Mouse (Mus musculus): Measurements from ENCODE around the gene Scml4. TPM values are rescaled to one million over a fixed set of nuclear protein-coding genes. Genes with fewer than 3 reads are reported as not detected.

The Scml4 gene
- 0.64 and 0.65 TPM in 2 replicates for polyA plus RNA-seq (2016; fragmentation: Nextera tagmentation; extraction: Ambion mirVana)

GRCm38 (mm10) chr10:42860159-42860911, at the start of gene Scml4:
Gene Scml4, plus strand, starts transcription at chr10:42860370.
- peak; percentile 43 for DNase-seq (ENCODE audit: low spot score)
- WGBS, result 55% methylated on average over 17 of the region's 17 CpGs
- H3K9me3 ChIP-seq, result no peaks in the 10 kb centered on the region; the same call in 1 of the 2 replicates
- H3K27ac ChIP-seq (replicated peaks), result peak within 1 kb of the TSS; percentile 72
- no peaks in the 10 kb centered on the region for H3K36me3 ChIP-seq (replicated peaks)
- H3K27me3 ChIP-seq (replicated peaks; ENCODE audit: low read depth, poor library complexity, severe bottlenecking), result peaks cover 23% of the 10 kb centered on the region
- peak within 1 kb of the TSS; percentile 38; the same call in 1 of the 2 replicates for H3K4me3 ChIP-seq
- H3K4me1 ChIP-seq, result peaks cover 47% of the 10 kb centered on the region

GRCm38 (mm10) chr10:42825923-42826322, 34.2 kb upstream of the Scml4 start:
- Histone ChIP-seq H3K36me3 (replicated peaks) (peaks cover 94% of the 10 kb centered on the region), H3K4me1 (no peaks in the 10 kb centered on the region), H3K27ac (replicated peaks) (no peak overlapping the region), H3K9me3 (no peaks in the 10 kb centered on the region), H3K27me3 (replicated peaks; ENCODE audit: low read depth, poor library complexity, severe bottlenecking) (no peaks in the 10 kb centered on the region), H3K4me3 (no peak overlapping the region)
- no peak for DNase-seq (ENCODE audit: low spot score)
- WGBS, result 90% methylated on average over 6 of the region's 6 CpGs

- 88% methylated on average over 5 of the region's 5 CpGs for WGBS
Measured at GRCm38 (mm10) chr10:42827155-42827554, 33.0 kb upstream of the Scml4 start.

GRCm38 (mm10) chr10:42830007-42830406, 30.2 kb upstream of the Scml4 start:
- WGBS, result 94% methylated on average over 2 of the region's 2 CpGs
- no peak overlapping the region for H3K4me3 ChIP-seq
- peaks cover 92% of the 10 kb centered on the region for H3K36me3 ChIP-seq (replicated peaks)
- peaks cover 14% of the 10 kb centered on the region for H3K4me1 ChIP-seq
- no peak for DNase-seq (ENCODE audit: low spot score)
- no peak overlapping the region for H3K27ac ChIP-seq (replicated peaks)
- H3K9me3 ChIP-seq, result no peaks in the 10 kb centered on the region
- H3K27me3 ChIP-seq (replicated peaks; ENCODE audit: low read depth, poor library complexity, severe bottlenecking), result no peaks in the 10 kb centered on the region

More at GRCm38 (mm10) chr10:42827155-42827554, 33.0 kb upstream of the Scml4 start:
- DNase-seq (ENCODE audit: low spot score), result no peak
- H3K4me3 ChIP-seq, result no peak overlapping the region
- H3K4me1 ChIP-seq, result no peaks in the 10 kb centered on the region
- no peaks in the 10 kb centered on the region for H3K27me3 ChIP-seq (replicated peaks; ENCODE audit: low read depth, poor library complexity, severe bottlenecking)
- H3K36me3 ChIP-seq (replicated peaks), result peaks cover 94% of the 10 kb centered on the region
- no peak overlapping the region for H3K27ac ChIP-seq (replicated peaks)
- H3K9me3 ChIP-seq, result no peaks in the 10 kb centered on the region

- H3K27me3 ChIP-seq (replicated peaks; ENCODE audit: low read depth, poor library complexity, severe bottlenecking), result no peaks in the 10 kb centered on the region
- WGBS, result 60% methylated on average over 6 of the region's 6 CpGs
- peaks cover 92% of the 10 kb centered on the region for H3K36me3 ChIP-seq (replicated peaks)
- DNase-seq (ENCODE audit: low spot score), result no peak
- no peak overlapping the region for H3K4me3 ChIP-seq
- no peak overlapping the region for H3K27ac ChIP-seq (replicated peaks)
- no peaks in the 10 kb centered on the region for H3K9me3 ChIP-seq
- peaks cover 14% of the 10 kb centered on the region for H3K4me1 ChIP-seq
Measured at GRCm38 (mm10) chr10:42830409-42830808, 29.8 kb upstream of the Scml4 start.

- H3K27me3 ChIP-seq (replicated peaks; ENCODE audit: low read depth, poor library complexity, severe bottlenecking), result no peaks in the 10 kb centered on the region
- H3K4me1 ChIP-seq, result peaks cover 14% of the 10 kb centered on the region
- no peak for DNase-seq (ENCODE audit: low spot score)
- peaks cover 96% of the 10 kb centered on the region for H3K36me3 ChIP-seq (replicated peaks)
- WGBS, result 53% methylated on average over 4 of the region's 4 CpGs
- H3K27ac ChIP-seq (replicated peaks), result no peak overlapping the region
- no peak overlapping the region for H3K4me3 ChIP-seq
- H3K9me3 ChIP-seq, result no peaks in the 10 kb centered on the region
Measured at GRCm38 (mm10) chr10:42832677-42833076, 27.5 kb upstream of the Scml4 start.

GRCm38 (mm10) chr10:42833871-42834727, 26.1 kb upstream of the Scml4 start:
- no peaks in the 10 kb centered on the region for H3K27me3 ChIP-seq (replicated peaks; ENCODE audit: low read depth, poor library complexity, severe bottlenecking)
- H3K4me1 ChIP-seq, result peaks cover 14% of the 10 kb centered on the region
- WGBS, result 79% methylated on average over 4 of the region's 4 CpGs
- H3K36me3 ChIP-seq (replicated peaks), result peaks cover 91% of the 10 kb centered on the region
- DNase-seq (ENCODE audit: low spot score), result no peak
- H3K4me3 ChIP-seq, result no peak overlapping the region
- H3K27ac ChIP-seq (replicated peaks), result no peak overlapping the region
- no peaks in the 10 kb centered on the region for H3K9me3 ChIP-seq

- H3K36me3 ChIP-seq (replicated peaks), result peaks cover 59% of the 10 kb centered on the region
- H3K4me3 ChIP-seq, result no peak overlapping the region
- 89% methylated on average over 4 of the region's 4 CpGs for WGBS
- peaks cover 18% of the 10 kb centered on the region for H3K4me1 ChIP-seq
- no peak overlapping the region for H3K27ac ChIP-seq (replicated peaks)
- no peaks in the 10 kb centered on the region for H3K27me3 ChIP-seq (replicated peaks; ENCODE audit: low read depth, poor library complexity, severe bottlenecking)
- DNase-seq (ENCODE audit: low spot score), result no peak
- H3K9me3 ChIP-seq, result peaks cover 4% of the 10 kb centered on the region; the same call in 1 of the 2 replicates
Measured at GRCm38 (mm10) chr10:42838106-42838505, 22.1 kb upstream of the Scml4 start.

GRCm38 (mm10) chr10:42838736-42839135, 21.4 kb upstream of the Scml4 start:
- DNase-seq (ENCODE audit: low spot score), result no peak
- WGBS, result 95% methylated on average over 2 of the region's 2 CpGs
- Histone ChIP-seq H3K36me3 (replicated peaks) (peaks cover 53% of the 10 kb centered on the region), H3K4me1 (peaks cover 12% of the 10 kb centered on the region), H3K9me3 (peaks cover 4% of the 10 kb centered on the region; the same call in 1 of the 2 replicates), H3K27me3 (replicated peaks; ENCODE audit: low read depth, poor library complexity, severe bottlenecking) (no peaks in the 10 kb centered on the region), H3K4me3 (no peak overlapping the region), H3K27ac (replicated peaks) (no peak overlapping the region)

GRCm38 (mm10) chr10:42840036-42840435, 20.1 kb upstream of the Scml4 start:
- no peak overlapping the region for H3K4me3 ChIP-seq
- H3K27ac ChIP-seq (replicated peaks), result no peak overlapping the region
- no peak for DNase-seq (ENCODE audit: low spot score)
- H3K27me3 ChIP-seq (replicated peaks; ENCODE audit: low read depth, poor library complexity, severe bottlenecking), result no peaks in the 10 kb centered on the region
- H3K4me1 ChIP-seq, result peaks cover 4% of the 10 kb centered on the region; the same call in 1 of the 2 replicates
- peaks cover 4% of the 10 kb centered on the region; the same call in 1 of the 2 replicates for H3K9me3 ChIP-seq
- WGBS, result 94% methylated on average over 11 of the region's 11 CpGs
- H3K36me3 ChIP-seq (replicated peaks), result peaks cover 45% of the 10 kb centered on the region

GRCm38 (mm10) chr10:42841531-42842195, 18.5 kb upstream of the Scml4 start:
- peaks cover 32% of the 10 kb centered on the region for H3K36me3 ChIP-seq (replicated peaks)
- H3K9me3 ChIP-seq, result peaks cover 4% of the 10 kb centered on the region; the same call in 1 of the 2 replicates
- WGBS, result 64% methylated on average over 16 of the region's 16 CpGs
- no peak overlapping the region for H3K27ac ChIP-seq (replicated peaks)
- H3K4me1 ChIP-seq, result peaks cover 4% of the 10 kb centered on the region; the same call in 1 of the 2 replicates
- H3K27me3 ChIP-seq (replicated peaks; ENCODE audit: low read depth, poor library complexity, severe bottlenecking), result no peaks in the 10 kb centered on the region
- peak; percentile 38 for DNase-seq (ENCODE audit: low spot score)
- H3K4me3 ChIP-seq, result no peak overlapping the region

- Histone ChIP-seq H3K27me3 (replicated peaks; ENCODE audit: low read depth, poor library complexity, severe bottlenecking) (no peaks in the 10 kb centered on the region), H3K36me3 (replicated peaks) (peaks cover 25% of the 10 kb centered on the region), H3K27ac (replicated peaks) (no peak overlapping the region; the same call in 1 of the 2 replicates), H3K4me1 (peaks cover 4% of the 10 kb centered on the region; the same call in 1 of the 2 replicates), H3K4me3 (no peak overlapping the region), H3K9me3 (peaks cover 4% of the 10 kb centered on the region; the same call in 1 of the 2 replicates)
- 14% methylated on average over 9 of the region's 9 CpGs for WGBS
- DNase-seq (ENCODE audit: low spot score), result peak; percentile 85
Measured at GRCm38 (mm10) chr10:42842358-42842757, 17.8 kb upstream of the Scml4 start.

Data from embryonic facial prominence, embryonic 10.5 days (tissue).